Mouse (Mus musculus): ENCODE results near the gene Ap3b1. TPM values are rescaled to one million over a fixed set of nuclear protein-coding genes. Genes with fewer than 3 reads are reported as not detected.

Ap3b1 gene
- total RNA-seq, 2 experiments from 2014 or later: 22.5 to 23.6 TPM

- H3K27ac ChIP-seq: no peak overlapping the region
- intact Hi-C loops (cut with DNase I): no loop called here
- no peak for DNase-seq
- H3K4me3 ChIP-seq: no peak overlapping the region
- TF ChIP-seq CTCF (IDR thresholded peaks at IDR 0.05): no peak
These were observed 131.9 kb downstream of the Ap3b1 start for GRCm38 (mm10) chr13:94490684-94491083.

GRCm38 (mm10) chr13:94491159-94491558 is 132.4 kb downstream of the Ap3b1 start:
- intact Hi-C loops (cut with DNase I): no loop called here
- DNase-seq: no peak
- Histone ChIP-seq H3K27ac (no peak overlapping the region), H3K4me3 (no peak overlapping the region)
- no peak for TF ChIP-seq CTCF (IDR thresholded peaks at IDR 0.05)

DNA sequence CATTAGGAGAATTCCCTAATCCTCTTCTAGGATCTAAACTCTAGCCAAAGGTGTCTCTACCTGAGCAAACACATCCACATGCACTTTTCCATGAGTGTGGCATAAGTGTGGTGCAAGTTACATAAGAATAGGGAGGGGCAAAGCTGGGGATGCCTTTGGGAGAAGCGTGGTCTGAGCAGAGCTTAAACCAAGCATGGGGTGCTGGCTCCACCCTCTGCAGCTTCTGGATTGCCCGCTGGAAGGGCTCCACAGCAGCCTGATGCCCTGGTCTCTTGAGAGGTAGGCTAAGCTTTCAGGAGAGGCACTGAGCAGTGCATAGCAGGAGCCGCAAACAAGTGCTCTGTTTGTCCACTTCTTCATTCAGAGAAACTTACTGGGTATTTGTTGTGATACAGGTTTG is 138.8 kb downstream of the Ap3b1 start:
- no peak for DNase-seq
- intact Hi-C loops (cut with DNase I): no loop called here
- no peak for TF ChIP-seq CTCF (IDR thresholded peaks at IDR 0.05)
- no peak overlapping the region for H3K27ac ChIP-seq
- H3K4me3 ChIP-seq: no peak overlapping the region

GRCm38 (mm10) chr13:94506411-94506810 is 147.7 kb downstream of the Ap3b1 start:
- DNase-seq: no peak

DNA sequence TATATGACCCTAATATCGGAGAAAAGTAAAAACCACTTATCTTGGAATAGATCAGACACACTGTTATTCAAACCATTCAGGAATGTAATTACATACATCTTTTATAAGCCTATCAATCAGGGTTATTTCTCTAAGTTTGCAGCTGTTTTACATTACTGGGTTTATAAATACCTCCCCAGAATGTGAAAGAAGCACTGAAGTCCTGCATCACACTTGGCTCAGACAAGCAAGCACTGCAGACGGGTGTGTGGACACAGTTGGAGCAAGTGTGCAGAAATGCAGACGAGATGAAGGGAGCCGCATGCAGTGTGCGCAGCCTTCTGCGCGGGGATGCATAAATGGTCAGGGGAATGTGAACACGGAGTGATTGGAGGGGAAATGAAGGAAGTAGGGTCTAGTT is 149.6 kb downstream of the Ap3b1 start:
- intact Hi-C loops (cut with DNase I): no loop called here
- TF ChIP-seq CTCF (IDR thresholded peaks at IDR 0.05): no peak

More at GRCm38 (mm10) chr13:94506411-94506810, 147.7 kb downstream of the Ap3b1 start:
- Histone ChIP-seq H3K27ac (no peak overlapping the region), H3K4me3 (no peak overlapping the region)
- intact Hi-C loops (cut with DNase I): no loop called here
- TF ChIP-seq CTCF (IDR thresholded peaks at IDR 0.05): no peak

GRCm38 (mm10) chr13:94513157-94513767 is 154.5 kb downstream of the Ap3b1 start:
- TF ChIP-seq CTCF (IDR thresholded peaks at IDR 0.05): no peak
- no peak overlapping the region for H3K27ac ChIP-seq
- no peak overlapping the region for H3K4me3 ChIP-seq
- intact Hi-C loops (cut with DNase I): no loop called here
- DNase-seq: no peak

More for the DNA sequence above, 149.6 kb downstream of the Ap3b1 start:
- DNase-seq: no peak
- H3K4me3 ChIP-seq: no peak overlapping the region
- H3K27ac ChIP-seq: no peak overlapping the region

DNA sequence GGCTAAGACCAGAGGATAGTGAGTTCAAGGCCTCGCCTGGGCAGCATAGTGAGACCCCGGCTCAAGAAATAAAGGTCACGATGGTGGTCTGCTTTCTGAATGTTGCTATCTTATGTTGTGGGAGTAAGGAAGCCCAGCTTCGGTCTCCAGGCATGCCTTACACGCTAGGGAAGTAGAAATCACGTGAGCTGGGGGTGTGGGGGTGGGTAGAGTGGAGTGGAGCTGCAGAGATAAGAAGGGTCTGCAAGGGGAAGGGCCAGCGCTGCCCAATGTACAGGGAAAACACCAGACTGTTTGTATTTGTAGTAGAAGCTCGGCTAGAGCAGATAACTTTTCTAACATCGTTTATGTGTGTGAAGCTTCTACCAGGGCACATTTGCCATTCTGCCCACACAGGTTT is 155.1 kb downstream of the Ap3b1 start:
- H3K27ac ChIP-seq: no peak overlapping the region
- no peak overlapping the region for H3K4me3 ChIP-seq
- intact Hi-C loops (cut with DNase I): no loop called here
- no peak for DNase-seq
- no peak for TF ChIP-seq CTCF (IDR thresholded peaks at IDR 0.05)

DNA sequence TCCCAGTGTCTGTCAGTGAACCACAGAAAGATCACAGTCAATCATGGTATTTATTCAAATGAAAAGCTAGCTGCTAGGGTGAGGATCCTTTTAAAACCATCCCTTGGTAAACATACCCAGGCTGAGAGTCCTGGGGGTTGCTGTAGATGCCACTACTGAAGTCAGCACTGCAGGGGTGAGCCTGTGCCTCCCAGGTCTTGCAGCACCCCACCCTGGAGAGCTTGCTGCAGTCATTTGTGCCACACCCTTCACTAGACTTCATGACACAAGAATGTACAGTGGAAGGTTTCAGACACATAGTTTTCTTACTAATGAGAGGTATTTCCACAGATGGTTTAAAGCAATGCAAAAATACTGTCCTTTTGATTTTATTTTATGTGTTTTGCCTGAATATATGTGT is 156.2 kb downstream of the Ap3b1 start:
- no peak for DNase-seq
- intact Hi-C loops (cut with DNase I): no loop called here
- no peak overlapping the region for H3K27ac ChIP-seq
- H3K4me3 ChIP-seq: no peak overlapping the region
- no peak for TF ChIP-seq CTCF (IDR thresholded peaks at IDR 0.05)

- no peak for DNase-seq
- no peak for TF ChIP-seq CTCF (IDR thresholded peaks at IDR 0.05)
- intact Hi-C loops (cut with DNase I): no loop called here
- Histone ChIP-seq H3K4me3 (no peak overlapping the region), H3K27ac (no peak overlapping the region)
These were observed 157.8 kb downstream of the Ap3b1 start for GRCm38 (mm10) chr13:94516532-94516931.

DNA sequence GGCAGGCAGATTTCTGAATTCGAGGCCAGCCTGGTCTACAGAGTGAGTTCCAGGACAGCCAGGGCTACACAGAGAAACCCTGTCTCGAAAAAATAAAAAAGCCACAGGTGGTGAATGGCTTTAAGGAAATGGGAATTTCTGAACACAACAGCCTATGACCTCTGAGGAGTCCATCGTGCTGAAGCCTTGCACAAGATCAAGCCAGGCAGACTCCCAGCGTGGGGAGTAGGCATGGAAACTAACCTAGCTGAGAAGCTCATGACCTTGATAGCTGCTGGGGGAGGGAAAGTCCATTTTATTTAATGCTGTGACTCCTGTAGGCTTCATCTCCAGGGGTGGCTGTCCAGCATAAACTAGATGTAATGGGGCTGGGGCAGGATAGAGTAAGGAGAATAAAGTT is 159.4 kb downstream of the Ap3b1 start:
- no peak overlapping the region for H3K27ac ChIP-seq
- no peak for DNase-seq
- H3K4me3 ChIP-seq: no peak overlapping the region
- intact Hi-C loops (cut with DNase I): no loop called here
- no peak for TF ChIP-seq CTCF (IDR thresholded peaks at IDR 0.05)

DNA sequence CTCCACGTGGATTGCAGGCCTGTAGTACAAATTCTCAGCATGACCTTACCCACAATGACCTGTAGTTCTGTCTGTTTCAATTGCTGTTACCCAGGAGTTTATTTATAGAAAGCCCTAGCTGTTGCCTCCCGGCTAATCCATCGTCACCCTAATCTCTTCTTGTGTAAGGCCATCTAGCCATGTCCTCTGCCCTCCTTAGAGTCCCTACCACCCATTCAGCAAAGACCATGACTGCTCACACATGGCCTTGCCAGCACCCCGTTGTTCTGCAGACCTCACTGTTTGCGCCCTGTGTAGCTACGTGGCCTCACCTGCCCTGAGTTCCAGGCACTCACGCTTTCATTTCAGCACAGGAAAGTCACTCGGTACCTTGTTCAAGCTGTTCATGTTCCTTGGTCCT is 160.5 kb downstream of the Ap3b1 start:
- no peak for TF ChIP-seq CTCF (IDR thresholded peaks at IDR 0.05)
- no peak for DNase-seq
- H3K4me3 ChIP-seq: no peak overlapping the region
- intact Hi-C loops (cut with DNase I): no loop called here
- no peak overlapping the region for H3K27ac ChIP-seq

- intact Hi-C loops (cut with DNase I): no loop called here
- DNase-seq: no peak
- Histone ChIP-seq H3K27ac (no peak overlapping the region), H3K4me3 (no peak overlapping the region)
- TF ChIP-seq CTCF (IDR thresholded peaks at IDR 0.05): no peak
These were observed 164.5 kb downstream of the Ap3b1 start for GRCm38 (mm10) chr13:94523213-94523612.

DNA sequence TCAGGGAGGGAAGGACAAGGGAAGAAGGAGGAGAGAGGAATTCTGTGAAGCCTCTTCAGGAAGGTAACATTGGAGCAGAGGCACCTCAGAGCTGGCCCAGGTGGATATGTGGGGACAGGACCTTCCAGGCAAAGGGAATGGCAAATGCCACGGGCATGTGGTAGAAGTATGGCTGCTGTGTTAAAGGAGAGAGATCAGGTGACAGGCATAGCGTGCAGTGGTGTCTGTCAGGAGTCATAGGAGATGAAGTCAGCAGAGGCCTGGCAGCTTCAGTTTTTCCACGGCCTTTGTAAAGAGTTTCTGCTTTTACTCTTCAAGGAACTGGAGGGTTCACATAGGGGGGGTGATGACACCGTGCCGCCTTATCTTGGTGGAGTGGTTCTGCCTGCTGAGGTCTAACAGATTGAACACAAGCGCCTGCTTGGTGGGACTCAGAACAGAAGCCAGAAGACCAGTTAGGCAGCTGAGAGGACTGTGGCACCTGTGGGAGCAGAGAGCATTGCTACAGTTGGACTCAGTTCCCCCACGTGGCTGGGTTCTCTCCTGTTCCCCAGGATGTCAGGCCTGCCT is 166.0 kb downstream of the Ap3b1 start:
- no peak for DNase-seq
- Histone ChIP-seq H3K27ac (no peak overlapping the region), H3K4me3 (no peak overlapping the region)
- intact Hi-C loops (cut with DNase I): no loop called here
- no peak for TF ChIP-seq CTCF (IDR thresholded peaks at IDR 0.05)

DNA sequence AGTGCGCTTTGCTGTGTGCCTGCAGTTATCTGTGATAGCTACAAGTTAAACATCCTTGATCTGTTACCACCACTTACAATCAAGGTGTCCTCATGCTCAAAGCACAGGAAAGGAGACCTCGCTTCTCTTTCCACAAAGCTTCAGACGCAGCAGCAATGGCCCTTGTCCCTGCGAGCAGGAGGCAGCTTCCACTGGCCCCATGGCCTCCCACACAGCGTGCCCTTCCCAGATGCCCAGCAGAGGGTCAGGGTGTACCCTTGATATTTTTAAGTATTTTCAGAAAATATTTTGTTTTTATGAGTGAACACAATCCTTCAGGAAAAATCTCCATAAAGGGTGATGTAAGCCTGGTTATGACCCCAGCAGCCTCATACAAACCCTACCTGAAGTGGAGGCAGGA is 170.4 kb downstream of the Ap3b1 start:
- DNase-seq: no peak
- no peak overlapping the region for H3K4me3 ChIP-seq

More for the DNA sequence above, 170.4 kb downstream of the Ap3b1 start:
- no peak overlapping the region for H3K27ac ChIP-seq
- intact Hi-C loops (cut with DNase I): no loop called here
- TF ChIP-seq CTCF (IDR thresholded peaks at IDR 0.05): no peak
